Comparison of ENCODE assay signal across 9 mouse cellular contexts in genomic region chr15:76998878-76999588, GRCm38 (mm10). TPM values are rescaled to one million over a fixed set of nuclear protein-coding genes. Genes with fewer than 3 reads are reported as not detected.
DNase-seq lines count a peak whose midpoint lies in the region; ATAC-seq and TF ChIP-seq lines count a peak whose summit lies in the region.
"Had no signal": no experiment of that assay in that cellular context is flagged by ENCODE, and none has a peak within 500 bp of the region (broad histone marks: within the 10 kb centered on the region; RNA-seq: fewer than 3 reads in every experiment).

No protein-coding gene starts in this region.

- H3K27me3 ChIP-seq in cerebellum, adult 2 months (ENCODE audit: control insufficient read depth, insufficient read depth, low read length): no peaks in the 10 kb centered on the region
- H3K27me3 ChIP-seq in midbrain, embryonic 14.5 days (ENCODE audit: control insufficient read depth, insufficient read depth, low read length): no peaks in the 10 kb centered on the region
- H3K27me3 ChIP-seq in midbrain, embryonic 11.5 days (ENCODE audit: control insufficient read depth, insufficient read depth, low read length): no peaks in the 10 kb centered on the region

- no peaks in the 10 kb centered on the region for H3K36me3 ChIP-seq in midbrain, embryonic 14.5 days (ENCODE audit: control insufficient read depth, insufficient read depth, low read length)
- no peaks in the 10 kb centered on the region for H3K36me3 ChIP-seq in midbrain, embryonic 11.5 days (ENCODE audit: control insufficient read depth, insufficient read depth, low read length)

- ATAC-seq in midbrain, embryonic 14.5 days (ENCODE audit: low FRiP score, low TSS enrichment): no peak
- ATAC-seq in midbrain, embryonic 11.5 days (ENCODE audit: low FRiP score): no peak

- WGBS in cerebellum, adult 2 months: 24% methylated on average over 21 of the region's 21 CpGs
- 51% methylated on average over 21 of the region's 21 CpGs for WGBS in midbrain, embryonic 14.5 days
- WGBS in midbrain, embryonic 11.5 days: 51% methylated on average over 21 of the region's 21 CpGs

- no peak for TF ChIP-seq POLR2A in cerebellum, adult 2 months (IDR thresholded peaks at IDR 0.05; ENCODE audit: borderline replicate concordance, insufficient read depth, low read length)

- 0 out of 2 replicates have a peak overlapping the region, but pooled peaks have one; percentile 13 for H3K4me2 ChIP-seq in midbrain, embryonic 14.5 days (ENCODE audit: low read length)
- H3K4me2 ChIP-seq in midbrain, embryonic 11.5 days: no peak overlapping the region

- no peak overlapping the region for H3K27ac ChIP-seq in cerebellum, adult 2 months (ENCODE audit: insufficient read depth, low read length)
- no peak overlapping the region for H3K27ac ChIP-seq in midbrain, embryonic 14.5 days (replicated peaks; ENCODE audit: low read depth, low read length)
- no peak overlapping the region for H3K27ac ChIP-seq in midbrain, embryonic 11.5 days (ENCODE audit: low read depth, low read length)
- H3K27ac ChIP-seq: kidney, postnatal 0 days had no signal

- no peak for DNase-seq in cerebellum, adult 2 months
- no peak for DNase-seq in cerebellum, postnatal 4 days (ENCODE audit: low spot score in 2 of 2)
- DNase-seq in midbrain, embryonic 14.5 days: peak; percentile 38
- no peak for DNase-seq in midbrain, embryonic 11.5 days (ENCODE audit: low spot score, missing footprints)
- DNase-seq in heart, adult 9 months (ENCODE audit: low spot score in 2 of 2): peak; percentile 38 to 50
- DNase-seq in left cerebral cortex, postnatal 4 days: peak; percentile 43
- DNase-seq in thymus, postnatal 25 days: no peak
- no peak for DNase-seq in urinary bladder, adult 2 months (ENCODE audit: low spot score)

- no peaks in the 10 kb centered on the region for H3K9me3 ChIP-seq in midbrain, embryonic 14.5 days (ENCODE audit: control insufficient read depth, low read length)
- H3K9me3 ChIP-seq in midbrain, embryonic 11.5 days (ENCODE audit: control insufficient read depth, low read length): no peaks in the 10 kb centered on the region

- intact Hi-C loops in left cerebral cortex, postnatal 4 days (cut with DNase I): no loop called here

- no peaks in the 10 kb centered on the region; the same call in 1 of the 2 replicates for H3K4me1 ChIP-seq in cerebellum, adult 2 months (ENCODE audit: control insufficient read depth, insufficient read depth, low read length)
- H3K4me1 ChIP-seq in midbrain, embryonic 14.5 days (ENCODE audit: control insufficient read depth, insufficient read depth, low read length): no peaks in the 10 kb centered on the region
- H3K4me1 ChIP-seq in midbrain, embryonic 11.5 days (ENCODE audit: control insufficient read depth, insufficient read depth, low read length): no peaks in the 10 kb centered on the region

- TF ChIP-seq CTCF in cerebellum, adult 2 months (IDR thresholded peaks at IDR 0.05; ENCODE audit: borderline replicate concordance, insufficient read depth, low read depth, low read length): peak; percentile 19; the same call in 1 of the 2 replicates

- H3K9ac ChIP-seq in midbrain, embryonic 14.5 days (replicated peaks; ENCODE audit: low read length): no peak overlapping the region
- H3K9ac ChIP-seq in midbrain, embryonic 11.5 days (ENCODE audit: low read length): no peak overlapping the region

- H3K4me3 ChIP-seq in cerebellum, adult 2 months (replicated peaks; ENCODE audit: insufficient read depth, low read depth, low read length): no peak overlapping the region
- H3K4me3 ChIP-seq in midbrain, embryonic 14.5 days (replicated peaks; ENCODE audit: low read depth, low read length): no peak overlapping the region
- no peak overlapping the region for H3K4me3 ChIP-seq in midbrain, embryonic 11.5 days (ENCODE audit: low read depth, low read length)

RNA-seq across cellular contexts. Expression of gene Apol6, which starts 45.5 kb away (rescaled TPM):
- 0.30 and 0.49 TPM in 2 replicates for polyA plus RNA-seq in cerebellum, adult 2 months (2012; rRNA removed)
- polyA plus RNA-seq in midbrain, embryonic 14.5 days (2014; fragmentation: Nextera tagmentation; extraction: Ambion mirVana): 0.15 TPM in 1 of 2 replicates, not detected in the other
- polyA plus RNA-seq in midbrain, embryonic 11.5 days (2014; fragmentation: Nextera tagmentation; extraction: Ambion mirVana): not detected in 2 replicates
- not detected for total RNA-seq in left cerebral cortex, postnatal 4 days (2021)
- 31.3 and 37.7 TPM in 2 replicates for polyA plus RNA-seq in urinary bladder, adult 2 months (2012; rRNA removed)

RNA-seq across cellular contexts. Expression of gene 1110038F14Rik, which starts 50.7 kb away (rescaled TPM):
- polyA plus RNA-seq in cerebellum, adult 2 months (2012; rRNA removed): 27.2 and 28.8 TPM in 2 replicates
- 43.0 and 45.1 TPM in 2 replicates for polyA plus RNA-seq in midbrain, embryonic 14.5 days (2014; fragmentation: Nextera tagmentation; extraction: Ambion mirVana)
- 59.2 and 72.4 TPM in 2 replicates for polyA plus RNA-seq in midbrain, embryonic 11.5 days (2014; fragmentation: Nextera tagmentation; extraction: Ambion mirVana)
- total RNA-seq in left cerebral cortex, postnatal 4 days (2021): 10 to 100 TPM; 24.4 to 24.5 TPM
- 35.6 and 41.6 TPM in 2 replicates for polyA plus RNA-seq in urinary bladder, adult 2 months (2012; rRNA removed)

RNA-seq across cellular contexts. Expression of gene Mb, which starts 51.4 kb away (rescaled TPM):
- 0.59 and 0.93 TPM in 2 replicates for polyA plus RNA-seq in cerebellum, adult 2 months (2012; rRNA removed)
- 0.57 and 1.2 TPM in 2 replicates for polyA plus RNA-seq in midbrain, embryonic 14.5 days (2014; fragmentation: Nextera tagmentation; extraction: Ambion mirVana)
- not detected in 2 replicates for polyA plus RNA-seq in midbrain, embryonic 11.5 days (2014; fragmentation: Nextera tagmentation; extraction: Ambion mirVana)
- total RNA-seq in left cerebral cortex, postnatal 4 days (2021): not detected
- polyA plus RNA-seq in urinary bladder, adult 2 months (2012; rRNA removed): 0.10 and 0.32 TPM in 2 replicates

Comparison
In these comparisons a context has a peak if more than half of its experiments do, and no peak if none do; other contexts are left out.
1. DNase-seq: peak in midbrain, embryonic 14.5 days (single experiment), heart, adult 9 months (2 of 2) and left cerebral cortex, postnatal 4 days (single experiment); none in cerebellum, adult 2 months (0 of 2), cerebellum, postnatal 4 days (0 of 2), midbrain, embryonic 11.5 days (single experiment), thymus, postnatal 25 days (single experiment) and urinary bladder, adult 2 months (single experiment).
2. RNA of gene Apol6, which starts 45.5 kb away (polyA plus RNA-seq): 31.3 to 37.7 TPM in urinary bladder, adult 2 months; 0.30 to 0.49 TPM in cerebellum, adult 2 months, 0.15 TPM in midbrain, embryonic 14.5 days and not detected in midbrain, embryonic 11.5 days; every median in the first group is over 10 times any median in the second.